Mouse (Mus musculus): Measurements from ENCODE around the gene Ppp1r3g.
"Not testable (repeated sequence)": the region's sequence is repeated elsewhere in the genome, so short reads cannot be mapped to it uniquely, and the experiment has no call there.

Ppp1r3g gene

GRCm38 (mm10) chr13:35958539-35958938 lies at the start of gene Ppp1r3g:
TSS of gene Ppp1r3g (plus strand) at chr13:35958839.
- in situ Hi-C loops (cut with MseI, MboI) = no loop called here

GRCm38 (mm10) chr13:35911476-35911875 lies 47.2 kb upstream of the Ppp1r3g start:
- in situ Hi-C loops (cut with MseI, MboI) = no loop called here

- in situ Hi-C loops (cut with MseI, MboI) = no loop called here
These were observed 20.6 kb upstream of the Ppp1r3g start for GRCm38 (mm10) chr13:35937991-35938390.

GRCm38 (mm10) chr13:35939871-35940665 lies 18.6 kb upstream of the Ppp1r3g start:
- in situ Hi-C loops (cut with MseI, MboI) = no loop called here

GRCm38 (mm10) chr13:35940934-35941333 lies 17.7 kb upstream of the Ppp1r3g start:
- in situ Hi-C loops (cut with MseI, MboI) = no loop called here

- in situ Hi-C loops (cut with MseI, MboI) = no loop called here
These were observed 11.8 kb upstream of the Ppp1r3g start for GRCm38 (mm10) chr13:35946659-35947353.

- in situ Hi-C loops (cut with MseI, MboI) = no loop called here
These were observed 11.2 kb upstream of the Ppp1r3g start for GRCm38 (mm10) chr13:35947354-35948000.

- in situ Hi-C loops (cut with MseI, MboI) = no loop called here
These were observed 8.7 kb upstream of the Ppp1r3g start for GRCm38 (mm10) chr13:35949814-35950455.

GRCm38 (mm10) chr13:35959391-35960067 lies 890 bp downstream of the Ppp1r3g start:
- in situ Hi-C loops (cut with MseI, MboI) = no loop called here

GRCm38 (mm10) chr13:35963583-35963982 lies 4.9 kb downstream of the Ppp1r3g start:
- in situ Hi-C loops (cut with MseI, MboI) = no loop called here

GRCm38 (mm10) chr13:35967690-35968089 lies 9.1 kb downstream of the Ppp1r3g start:
- in situ Hi-C loops (cut with MseI, MboI) = no loop called here

- in situ Hi-C loops (cut with MseI, MboI) = no loop called here
These were observed 9.6 kb downstream of the Ppp1r3g start for GRCm38 (mm10) chr13:35968131-35968718.

- in situ Hi-C loops (cut with MseI, MboI) = no loop called here
These were observed 10.2 kb downstream of the Ppp1r3g start for GRCm38 (mm10) chr13:35968719-35969430.

GRCm38 (mm10) chr13:35969431-35969721 lies 10.7 kb downstream of the Ppp1r3g start:
- in situ Hi-C loops (cut with MseI, MboI) = no loop called here

GRCm38 (mm10) chr13:35969829-35970228 lies 11.2 kb downstream of the Ppp1r3g start:
- in situ Hi-C loops (cut with MseI, MboI) = no loop called here

- in situ Hi-C loops (cut with MseI, MboI) = no loop called here
These were observed 18.3 kb downstream of the Ppp1r3g start for GRCm38 (mm10) chr13:35976912-35977311.

GRCm38 (mm10) chr13:35980471-35980870 lies 21.8 kb downstream of the Ppp1r3g start:
- in situ Hi-C loops (cut with MseI, MboI) = no loop called here

- in situ Hi-C loops (cut with MseI, MboI) = no loop called here
These were observed 24.3 kb downstream of the Ppp1r3g start for GRCm38 (mm10) chr13:35982985-35983384.

GRCm38 (mm10) chr13:35989329-35989728 lies 30.7 kb downstream of the Ppp1r3g start:
- in situ Hi-C loops (cut with MseI, MboI) = no loop called here

- in situ Hi-C loops (cut with MseI, MboI) = not testable (repeated sequence)
These were observed 32.5 kb downstream of the Ppp1r3g start for GRCm38 (mm10) chr13:35991185-35991584.

GRCm38 (mm10) chr13:35994067-35994466 lies 35.4 kb downstream of the Ppp1r3g start:
- in situ Hi-C loops (cut with MseI, MboI) = no loop called here

Data from mouse trophoblast stem cell (cell line).